Mouse (Mus musculus) lung, embryonic 14.5 days (tissue): ENCODE results near the gene Aamp. TPM values are rescaled to one million over a fixed set of nuclear protein-coding genes. Genes with fewer than 3 reads are reported as not detected.

Source experiments
- ATAC-seq: fragments of 200-750 bp; cut with Nextera tagmentation; 2 replicates; pipeline ENCODE4 v1.8.0; 2017; ENCODE audit warnings: mild to moderate bottlenecking, moderate TSS enrichment, moderate library complexity; ENCODE audit not compliant: insufficient read depth
- DNase-seq: peaks from one replicate; pipeline ENCODE4 v3.0.0-alpha.2; 2015
- H3K27ac ChIP-seq: fragments of 300-500 bp; sonication (generic); 2 replicates; pipeline ENCODE4 v1.5.1; 2014; ENCODE audit warnings: low read depth, mild to moderate bottlenecking, moderate library complexity
- H3K27me3 ChIP-seq: fragments of 300-500 bp; sonication (generic); 2 replicates; pipeline ENCODE4 v1.6.1; 2014; ENCODE audit warnings: low read length, control low read depth; ENCODE audit not compliant: insufficient read depth
- H3K36me3 ChIP-seq: fragments of 300-500 bp; sonication (generic); 2 replicates; pipeline ENCODE4 v1.6.1; 2014; ENCODE audit warnings: control low read depth; ENCODE audit not compliant: insufficient read depth
- H3K4me1 ChIP-seq: fragments of 300-500 bp; sonication (generic); 2 replicates; pipeline ENCODE4 v1.6.1; 2014; ENCODE audit warnings: antibody characterized with exemption, control low read depth; ENCODE audit not compliant: insufficient read depth
- H3K4me2 ChIP-seq: fragments of 300-500 bp; sonication (generic); 2 replicates; pipeline ENCODE4 v1.6.1; 2014; ENCODE audit warnings: mild to moderate bottlenecking
- H3K4me3 ChIP-seq: fragments of 300-500 bp; sonication (generic); 2 replicates; pipeline ENCODE4 v1.5.1; 2014; ENCODE audit warnings: low read depth, low read length
- H3K9ac ChIP-seq: fragments of 300-500 bp; sonication (generic); 2 replicates; pipeline ENCODE4 v1.6.1; 2014
- H3K9me3 ChIP-seq: fragments of 300-500 bp; sonication (generic); 2 replicates; pipeline ENCODE4 v1.6.1; 2016; ENCODE audit warnings: low read depth, low read length, control low read depth
- CTCF ChIP-seq: IDR thresholded peaks from 2 replicates; pipeline ENCODE4 v1.5.1; 2016; ENCODE audit warnings: antibody characterized with exemption, low read depth
- WGBS: fragments of 180-500 bp; shearing (Covaris S2); extraction: QIAGEN DNeasy Blood & Tissue Kit; methylation state at CpG from one replicate; pipeline ENCODE4 v1.1.7; 2014; 5-methylcytosine and 5-hydroxymethylcytosine counted together
- polyA plus RNA-seq: library from polyadenylated mRNA; unstranded; fragments of >200 nt; fragmentation: Nextera tagmentation; extraction: Ambion mirVana; gene quantifications from 2 replicates; pipeline ENCODE4 v1.2.1, GENCODE M21; 2014

Gene Aamp
- polyA plus RNA-seq, 1 experiment from 2014 or later: 233 TPM

GRCm38 (mm10) chr1:74307146-74307545 lies 22.6 kb upstream of the Aamp start:
- H3K4me3 ChIP-seq: no peak overlapping the region
- no peak for ATAC-seq
- WGBS: 100% methylated on average over 1 of the region's 1 CpGs

GRCm38 (mm10) chr1:74305522-74305921 lies 21.0 kb upstream of the Aamp start, which contains the start of gene Tmbim1:
Gene Tmbim1 (minus strand): TSS chr1:74305622.
- peak within 1 kb of the TSS; percentile 86 for H3K9ac ChIP-seq
- H3K27me3 ChIP-seq: no peaks in the 10 kb centered on the region
- H3K4me1 ChIP-seq: peaks cover 13% of the 10 kb centered on the region; the same call in 1 of the 2 replicates
- WGBS: 83% methylated on average over 2 of the region's 2 CpGs
- H3K4me2 ChIP-seq: peak within 1 kb of the TSS; percentile 84
- no peaks in the 10 kb centered on the region for H3K36me3 ChIP-seq
- no peak for TF ChIP-seq CTCF
- H3K4me3 ChIP-seq: peak within 1 kb of the TSS; percentile 73
- peak within 1 kb of the TSS; percentile 95 for H3K27ac ChIP-seq
- no peaks in the 10 kb centered on the region for H3K9me3 ChIP-seq
- no peak for ATAC-seq
- no peak for DNase-seq

More at GRCm38 (mm10) chr1:74307146-74307545, 22.6 kb upstream of the Aamp start:
- no peak for DNase-seq
- Histone ChIP-seq H3K27me3 (no peaks in the 10 kb centered on the region), H3K9ac (no peak overlapping the region), H3K4me2 (no peak overlapping the region), H3K27ac (no peak overlapping the region), H3K4me1 (peaks cover 10% of the 10 kb centered on the region; the same call in 1 of the 2 replicates), H3K9me3 (no peaks in the 10 kb centered on the region), H3K36me3 (no peaks in the 10 kb centered on the region)
- TF ChIP-seq CTCF: no peak

- DNase-seq (peak; percentile 71), ATAC-seq (no peak)
- H3K36me3 ChIP-seq: no peaks in the 10 kb centered on the region
- H3K9me3 ChIP-seq: no peaks in the 10 kb centered on the region
- H3K4me3 ChIP-seq: no peak overlapping the region
- no peaks in the 10 kb centered on the region for H3K27me3 ChIP-seq
- no peak for TF ChIP-seq CTCF
- H3K27ac ChIP-seq: no peak overlapping the region
- H3K9ac ChIP-seq: no peak overlapping the region
- peaks cover 13% of the 10 kb centered on the region; the same call in 1 of the 2 replicates for H3K4me1 ChIP-seq
- WGBS: 45% methylated on average over 4 of the region's 4 CpGs
- no peak overlapping the region for H3K4me2 ChIP-seq
Observed at GRCm38 (mm10) chr1:74304946-74305345, 20.4 kb upstream of the Aamp start.

GRCm38 (mm10) chr1:74304339-74304790 lies 19.8 kb upstream of the Aamp start:
- ATAC-seq: peak; percentile 7; the same call in 1 of the 2 replicates
- no peaks in the 10 kb centered on the region for H3K9me3 ChIP-seq
- TF ChIP-seq CTCF: no peak
- no peaks in the 10 kb centered on the region for H3K27me3 ChIP-seq
- no peak for DNase-seq
- peak overlapping the region; percentile 84 for H3K4me2 ChIP-seq
- WGBS: 3% methylated on average over 12 of the region's 12 CpGs
- peak overlapping the region; percentile 86 for H3K9ac ChIP-seq
- peaks cover 13% of the 10 kb centered on the region; the same call in 1 of the 2 replicates for H3K4me1 ChIP-seq
- H3K36me3 ChIP-seq: no peaks in the 10 kb centered on the region
- H3K4me3 ChIP-seq: peak overlapping the region; percentile 73
- peak overlapping the region; percentile 95 for H3K27ac ChIP-seq

- TF ChIP-seq CTCF: peak; percentile 17; the same call in 1 of the 2 replicates
Observed at GRCm38 (mm10) chr1:74303509-74304338, 19.2 kb upstream of the Aamp start.

GRCm38 (mm10) chr1:74302835-74303234 lies 18.3 kb upstream of the Aamp start:
- no peak for TF ChIP-seq CTCF
- peak overlapping the region; percentile 84 for H3K4me2 ChIP-seq
- H3K4me1 ChIP-seq: peaks cover 17% of the 10 kb centered on the region; the same call in 1 of the 2 replicates
- no peak overlapping the region for H3K27ac ChIP-seq
- no peaks in the 10 kb centered on the region for H3K27me3 ChIP-seq
- no peaks in the 10 kb centered on the region; the same call in 1 of the 2 replicates for H3K36me3 ChIP-seq
- H3K9ac ChIP-seq: no peak overlapping the region
- DNase-seq (no peak), ATAC-seq (no peak)
- H3K4me3 ChIP-seq: peak overlapping the region; percentile 73
- no peaks in the 10 kb centered on the region for H3K9me3 ChIP-seq
- 51% methylated on average over 2 of the region's 2 CpGs for WGBS

More at GRCm38 (mm10) chr1:74303509-74304338, 19.2 kb upstream of the Aamp start:
- Histone ChIP-seq H3K4me1 (peaks cover 13% of the 10 kb centered on the region; the same call in 1 of the 2 replicates), H3K4me2 (peak overlapping the region; percentile 84), H3K9me3 (no peaks in the 10 kb centered on the region), H3K27me3 (no peaks in the 10 kb centered on the region), H3K36me3 (no peaks in the 10 kb centered on the region; the same call in 1 of the 2 replicates), H3K4me3 (peak overlapping the region; percentile 73), H3K9ac (peak overlapping the region; percentile 86), H3K27ac (peak overlapping the region; percentile 95)
- DNase-seq (peak; percentile 82), ATAC-seq (peak; percentile 92)
- WGBS: under 1% methylated on average over 55 of the region's 56 CpGs

- no peak overlapping the region; the same call in 1 of the 2 replicates for H3K4me2 ChIP-seq
Observed at GRCm38 (mm10) chr1:74302229-74302628, 17.7 kb upstream of the Aamp start.

More at GRCm38 (mm10) chr1:74302229-74302628, 17.7 kb upstream of the Aamp start:
- no peak for ATAC-seq
- no peak for TF ChIP-seq CTCF
- Histone ChIP-seq H3K27me3 (no peaks in the 10 kb centered on the region), H3K4me1 (peaks cover 21% of the 10 kb centered on the region), H3K27ac (no peak overlapping the region), H3K9ac (no peak overlapping the region), H3K4me3 (no peak overlapping the region), H3K36me3 (no peaks in the 10 kb centered on the region; the same call in 1 of the 2 replicates), H3K9me3 (no peaks in the 10 kb centered on the region)
- no peak for DNase-seq
- WGBS: 82% methylated on average over 7 of the region's 7 CpGs
